Mouse (Mus musculus) ES-E14 (cell line): Measurements from ENCODE around the gene Psmd5. TPM values are rescaled to one million over a fixed set of nuclear protein-coding genes. Genes with fewer than 3 reads are reported as not detected.
A peak's percentile ranks its signal among the peaks of the same experiment; 100 is the strongest.

Source experiments
- DNase-seq: peaks from one replicate; pipeline ENCODE4 v3.0.0-alpha.2; 2013; ENCODE audit warnings: low read depth, low spot score
- H3K27ac ChIP-seq: 2 replicates; pipeline ENCODE4 v1.5.1; 2012; ENCODE audit warnings: low read depth, mild to moderate bottlenecking, low read length, moderate library complexity, mixed read lengths; ENCODE audit not compliant: poor library complexity, insufficient read depth, severe bottlenecking
- H3K36me3 ChIP-seq: 2 replicates; pipeline ENCODE4 v1.6.1; 2012; ENCODE audit warnings: mild to moderate bottlenecking, low read length, moderate library complexity, mixed read lengths; ENCODE audit not compliant: control insufficient read depth, poor library complexity, insufficient read depth, severe bottlenecking
- H3K4me1 ChIP-seq, 2 experiments: fragments of 150-350 bp in 1 of 2; sonication (generic) in 1 of 2; 2 replicates each; pipeline ENCODE4 v1.6.1; 2012; ENCODE audit warnings: low read length in 2 of 2, mild to moderate bottlenecking in 1 of 2, mixed read lengths in 1 of 2; ENCODE audit not compliant: control insufficient read depth in 2 of 2, insufficient read depth in 2 of 2, poor library complexity in 1 of 2
- H3K4me3 ChIP-seq, 2 experiments: fragments of 150-350 bp in 1 of 2; sonication (generic) in 1 of 2; 2 replicates each; pipeline ENCODE4 v1.5.1; 2012; ENCODE audit warnings: low read length in 2 of 2, low read depth in 1 of 2, mild to moderate bottlenecking in 1 of 2, mixed read lengths in 1 of 2; ENCODE audit not compliant: insufficient read depth in 1 of 2, poor library complexity in 1 of 2, severe bottlenecking in 1 of 2
- H3K9ac ChIP-seq: 2 replicates; pipeline ENCODE4 v1.6.1; 2012; ENCODE audit warnings: low read depth, mild to moderate bottlenecking, low read length, mixed read lengths; ENCODE audit not compliant: poor library complexity, insufficient read depth, severe bottlenecking
- H3K9me3 ChIP-seq: fragments of 150-350 bp; sonication (generic); 2 replicates; pipeline ENCODE4 v1.6.1; 2012; ENCODE audit warnings: low read depth, mild to moderate bottlenecking, low read length; ENCODE audit not compliant: control insufficient read depth, insufficient read depth
- CHD2 ChIP-seq: IDR thresholded peaks from 2 replicates; pipeline ENCODE4 v1.6.1; 2014; ENCODE audit warnings: mild to moderate bottlenecking, low read depth, low read length, inconsistent platforms
- HCFC1 ChIP-seq: IDR thresholded peaks from 2 replicates; pipeline ENCODE4 v1.6.1; 2012; ENCODE audit warnings: low read length, inconsistent platforms, borderline replicate concordance; ENCODE audit not compliant: insufficient read depth
- MAFK ChIP-seq: IDR thresholded peaks from 2 replicates; pipeline ENCODE4 v1.6.1; 2014; ENCODE audit warnings: mild to moderate bottlenecking, low read depth, low read length, inconsistent platforms; ENCODE audit not compliant: insufficient read depth
- ZC3H11A ChIP-seq: IDR thresholded peaks from 2 replicates; pipeline ENCODE4 v1.6.1; 2012; ENCODE audit warnings: low read depth, mild to moderate bottlenecking, inconsistent platforms, low read length, borderline replicate concordance
- ZNF384 ChIP-seq: IDR thresholded peaks from 2 replicates; pipeline ENCODE4 v1.6.1; 2012; ENCODE audit warnings: low read depth, low read length, inconsistent platforms
- in situ Hi-C, 2 experiments: fragments of 600-800 bp; cut with MboI; formaldehyde crosslinking; loops; one replicate each; pipeline ENCODE4 v1.15.1; 2025; ENCODE audit warnings: low sequenced_read_pairs in 2 of 2, inconsistent platforms in 1 of 2; ENCODE audit not compliant: unreplicated experiment in 2 of 2
- total RNA-seq: library from RNA; depleted of rRNA; stranded (reverse); fragments of 300-350 nt; gene quantifications from 2 replicates; pipeline ENCODE4 v1.2.3, GENCODE M21; 2012; rRNA removed

Gene Psmd5
- 42.4 and 50.6 TPM in 2 replicates for total RNA-seq

- Histone ChIP-seq H3K36me3 (no peaks in the 10 kb centered on the region), H3K9ac (peak within 1 kb of the TSS; percentile 64), H3K27ac (no peak within 1 kb of the TSS), H3K4me1 (peaks cover 2 to 4% of the 10 kb centered on the region in 2 experiments; a peak in 1 of 4 replicates), H3K9me3 (no peaks in the 10 kb centered on the region), H3K4me3 (peak within 1 kb of the TSS; percentile 57 to 64)
- in situ Hi-C loops = no loop called here
- no peak for DNase-seq
- TF ChIP-seq ZNF384 (no peak), HCFC1 (no peak), MAFK (no peak), ZC3H11A (no peak), CHD2 (no peak)
These were observed at the start of gene Psmd5 for GRCm38 (mm10) chr2:34874816-34875345. Gene Psmd5, minus strand, starts transcription at chr2:34874968.

DNA sequence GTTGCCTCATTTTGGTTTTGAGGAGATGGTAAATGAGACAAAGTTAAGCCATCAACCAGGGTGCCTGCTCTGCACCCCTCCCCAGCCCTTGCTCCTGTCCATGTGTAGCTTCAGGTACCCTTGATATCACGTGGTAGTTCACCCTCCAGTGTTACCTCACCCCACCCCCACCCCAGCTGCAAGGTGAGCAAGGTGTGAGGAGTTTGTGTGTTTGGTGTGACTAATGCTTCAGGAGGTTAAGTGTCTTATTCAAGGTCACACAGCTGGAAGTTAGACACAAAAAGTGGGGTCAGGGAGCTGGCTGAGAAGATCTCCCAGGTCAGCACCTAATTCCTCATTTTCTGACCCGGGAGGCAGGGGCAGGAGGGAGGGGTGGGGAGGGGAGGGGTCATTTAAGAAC lies 48.0 kb upstream of the Psmd5 start:
- no peaks in the 10 kb centered on the region for H3K36me3 ChIP-seq
- TF ChIP-seq HCFC1 (no peak), ZC3H11A (no peak), MAFK (no peak), CHD2 (no peak), ZNF384 (no peak)
- H3K4me1 ChIP-seq = peaks cover 20 to 33% of the 10 kb centered on the region in 2 experiments
- in situ Hi-C loops = no loop called here
- no peak overlapping the region for H3K4me3 ChIP-seq
- H3K9ac ChIP-seq = no peak overlapping the region
- H3K27ac ChIP-seq = no peak overlapping the region
- H3K9me3 ChIP-seq = no peaks in the 10 kb centered on the region
- DNase-seq = no peak

- Histone ChIP-seq H3K36me3 (no peaks in the 10 kb centered on the region), H3K27ac (peak overlapping the region; percentile 26; the same call in 1 of the 2 replicates), H3K4me1 (peaks cover 17 to 29% of the 10 kb centered on the region in 2 experiments), H3K4me3 (no peak overlapping the region), H3K9ac (no peak overlapping the region), H3K9me3 (no peaks in the 10 kb centered on the region)
- no peak for DNase-seq
- in situ Hi-C loops = no loop called here
- TF ChIP-seq MAFK (no peak), CHD2 (no peak), ZC3H11A (no peak), ZNF384 (no peak), HCFC1 (no peak)
These were observed 45.4 kb upstream of the Psmd5 start for GRCm38 (mm10) chr2:34920144-34920543.

GRCm38 (mm10) chr2:34915103-34915502 lies 40.3 kb upstream of the Psmd5 start:
- in situ Hi-C loops = no loop called here
- Histone ChIP-seq H3K9me3 (no peaks in the 10 kb centered on the region), H3K36me3 (no peaks in the 10 kb centered on the region), H3K4me1 (peaks cover 4 to 16% of the 10 kb centered on the region in 2 experiments), H3K9ac (no peak overlapping the region), H3K4me3 (no peak overlapping the region), H3K27ac (no peak overlapping the region)
- DNase-seq = no peak
- TF ChIP-seq ZC3H11A = no peak
- TF ChIP-seq HCFC1 = no peak
- TF ChIP-seq CHD2 = no peak
- TF ChIP-seq MAFK = no peak
- TF ChIP-seq ZNF384 = no peak

DNA sequence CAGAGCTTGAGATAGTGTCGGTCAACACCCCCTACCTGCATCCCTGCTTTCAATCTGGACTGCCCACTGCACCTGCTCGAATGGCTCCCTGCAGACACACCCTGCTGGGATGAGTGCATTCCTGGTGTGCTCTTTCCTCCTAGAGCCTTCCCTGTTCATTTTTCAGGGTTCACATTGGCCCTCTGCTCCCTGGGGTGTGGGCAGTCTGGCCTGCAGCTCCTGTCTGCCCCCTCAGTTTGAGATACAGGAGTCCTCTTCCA lies 40.0 kb upstream of the Psmd5 start:
- in situ Hi-C loops = no loop called here
- no peak for DNase-seq
- Histone ChIP-seq H3K4me1 (peaks cover 4 to 14% of the 10 kb centered on the region in 2 experiments), H3K36me3 (no peaks in the 10 kb centered on the region), H3K27ac (no peak overlapping the region), H3K4me3 (peak overlapping the region in 1 of 2 experiments; percentile 69; a peak in 1 of 4 replicates), H3K9ac (no peak overlapping the region), H3K9me3 (no peaks in the 10 kb centered on the region)
- TF ChIP-seq MAFK (no peak), HCFC1 (no peak), ZC3H11A (no peak), CHD2 (no peak), ZNF384 (no peak)
